Comparison of ENCODE assay signal across 9 mouse cellular contexts in the genomic region with DNA sequence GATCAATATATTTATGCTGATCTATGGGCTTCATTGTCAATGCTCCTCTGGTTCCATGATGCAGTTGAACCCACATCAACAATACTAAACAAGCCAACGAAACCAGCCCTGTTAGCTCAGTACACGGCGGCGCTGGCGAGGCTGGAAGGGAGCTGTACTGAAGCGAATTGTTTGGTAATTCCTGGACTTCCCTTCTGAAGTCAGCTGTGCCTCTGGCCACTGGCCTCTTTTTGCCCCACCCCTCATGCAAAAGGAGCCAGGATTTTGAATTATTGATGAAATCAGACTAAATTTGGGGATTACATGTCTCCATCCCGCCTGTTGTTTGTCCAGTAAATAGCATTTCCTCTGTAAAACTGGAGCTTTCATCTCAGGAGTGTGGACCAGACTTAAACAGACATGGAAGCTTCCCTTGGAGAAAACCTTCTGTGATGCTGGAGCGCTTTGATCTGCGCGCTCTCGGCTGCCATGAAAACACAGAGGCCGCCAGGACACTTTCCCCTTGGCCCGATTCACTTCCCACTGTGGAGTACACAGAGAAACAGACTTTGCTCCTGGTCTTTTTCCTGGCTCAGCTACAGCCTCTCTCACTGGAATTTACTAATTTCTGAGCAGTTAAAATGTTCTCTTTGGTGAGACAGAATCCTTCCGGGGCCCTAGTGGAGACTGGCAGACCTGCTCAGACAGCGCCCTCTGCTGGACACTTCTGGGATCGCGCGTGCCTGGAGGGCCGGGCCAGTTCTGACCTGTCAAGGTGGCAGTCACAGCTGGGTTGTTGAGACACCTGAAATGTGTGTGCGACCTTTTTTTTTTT.
A peak's percentile ranks its signal among the peaks of the same experiment; 100 is the strongest.
DNase-seq lines count a peak whose midpoint lies in the region; ATAC-seq and TF ChIP-seq lines count a peak whose summit lies in the region.
"Had no signal": no experiment of that assay in that cellular context is flagged by ENCODE, and none has a peak within 500 bp of the region (broad histone marks: within the 10 kb centered on the region; RNA-seq: fewer than 3 reads in every experiment).

No protein-coding gene starts in this region.

- H3K27ac ChIP-seq in CH12.LX (ENCODE audit: insufficient read depth, low read depth): no peak overlapping the region
- 0 out of 2 replicates have a peak overlapping the region, but pooled peaks have one; percentile 1 for H3K27ac ChIP-seq in forebrain, embryonic 15.5 days (replicated peaks)

- dilution Hi-C loops in CH12.LX (cut with MboI; ENCODE audit: extremely low pct_ligation_motif_present, extremely low pct_unique_long_range_greater_than_20kb, low sequenced_read_pairs): no loop called here

- intact Hi-C loops in heart, postnatal 25 days (cut with DNase I): loop anchor here (10.0 kb wide), 3 partner anchors 216 to 776 kb away; no protein-coding TSS in a partner anchor

- in situ Hi-C loops in CH12.LX (cut with MboI; ENCODE audit: low pct_ligation_motif_present, low pct_unique_long_range_greater_than_20kb, low sequenced_read_pairs): loop anchor here (10.0 to 25.0 kb wide), 2 partner anchors 544 to 786 kb away; a partner anchor contains a TSS

- TF ChIP-seq EP300 in CH12.LX (IDR thresholded peaks at IDR 0.05; ENCODE audit: low read length): no peak

- H3K27me3 ChIP-seq in CH12.LX (replicated peaks): no peaks in the 10 kb centered on the region
- no peaks in the 10 kb centered on the region for H3K27me3 ChIP-seq in forebrain, embryonic 15.5 days

- H3K9me3 ChIP-seq in CH12.LX (replicated peaks; ENCODE audit: low read length): no peaks in the 10 kb centered on the region
- no peaks in the 10 kb centered on the region for H3K9me3 ChIP-seq in forebrain, embryonic 15.5 days

- no peak overlapping the region for H3K4me2 ChIP-seq in CH12.LX (ENCODE audit: insufficient read depth, low read depth, poor library complexity, severe bottlenecking)
- H3K4me2 ChIP-seq in forebrain, embryonic 15.5 days (replicated peaks): peak overlapping the region; percentile 36

- peak; percentile 71 for TF ChIP-seq RAD21 in CH12.LX (IDR thresholded peaks at IDR 0.05; ENCODE audit: low read depth, low read length)

- no peaks in the 10 kb centered on the region for H3K4me1 ChIP-seq in CH12.LX (ENCODE audit: control insufficient read depth in 1 of 2, insufficient read depth in 2 of 2)
- peaks cover 18% of the 10 kb centered on the region for H3K4me1 ChIP-seq in forebrain, embryonic 15.5 days

- TF ChIP-seq CTCF in CH12.LX (conservative IDR thresholded peaks at IDR 0.05 in 1 of 2, IDR thresholded peaks at IDR 0.05 in 1 of 2; ENCODE audit: low read depth in 2 of 2, low read length in 2 of 2): peak; percentile 61 to 92

- DNase-seq in CH12.LX (ENCODE audit: extremely low read depth): peak; percentile 62
- DNase-seq in c-Kit-positive CD71-positive TER-119-positive erythroid progenitor cells, embryonic 14.5 days (ENCODE audit: low spot score): peak; percentile 26
- peak; percentile 59 for DNase-seq in heart, postnatal 25 days (ENCODE audit: low spot score)
- peak; percentile 78 to 91 for DNase-seq in layer of hippocampus, adult 18-20 months (ENCODE audit: low spot score in 2 of 2)
- peak; percentile 62 to 79 for DNase-seq in lung, adult 18-20 months
- peak; percentile 50 to 56 for DNase-seq in thymus, adult 18-20 months

- no peak for TF ChIP-seq POLR2A in CH12.LX (IDR thresholded peaks at IDR 0.05; ENCODE audit: low read depth, low read length)

- H3K9ac ChIP-seq in CH12.LX (ENCODE audit: insufficient read depth, low read depth): no peak overlapping the region
- no peak overlapping the region for H3K9ac ChIP-seq in forebrain, embryonic 15.5 days (replicated peaks)

- H3K4me3 ChIP-seq in CH12.LX (replicated peaks in 1 of 3; ENCODE audit: low read depth in 2 of 3, low read length in 2 of 3, poor library complexity in 1 of 3): no peak overlapping the region
- peak overlapping the region; percentile 23; the same call in 1 of the 2 replicates for H3K4me3 ChIP-seq in forebrain, embryonic 15.5 days
- H3K4me3 ChIP-seq: erythroblast, embryonic 14.5 days had no signal

- no peaks in the 10 kb centered on the region for H3K36me3 ChIP-seq in CH12.LX (replicated peaks in 1 of 2; ENCODE audit: control insufficient read depth in 1 of 2, insufficient read depth in 1 of 2, low read length in 1 of 2)
- H3K36me3 ChIP-seq in forebrain, embryonic 15.5 days: no peaks in the 10 kb centered on the region

- ATAC-seq in forebrain, embryonic 15.5 days (replicated peaks): peak; percentile 79
- ATAC-seq in neutrophil, adult 5-6 weeks (ENCODE audit: extremely low read depth, insufficient number of reproducible peaks, low FRiP score, poor library complexity, severe bottlenecking): peak; percentile 51; the same call in 1 of the 2 replicates

- H3K79me2 ChIP-seq in CH12.LX (replicated peaks; ENCODE audit: control insufficient read depth, extremely low read depth, insufficient read depth, poor library complexity, severe bottlenecking): no peaks in the 10 kb centered on the region

- 36% methylated on average over 20 of the region's 20 CpGs for WGBS in forebrain, embryonic 15.5 days

TF ChIP-seq in CH12.LX, 34 proteins besides CTCF, POLR2A, EP300 and RAD21:
- TF ChIP-seq ZNF384 (IDR thresholded peaks at IDR 0.05; ENCODE audit: low read depth, low read length): 0 out of 2 replicates have a peak, but pooled peaks have one; percentile 13
- 0 out of 2 replicates have a peak, but pooled peaks have one; percentile 26 for TF ChIP-seq ELF1 (IDR thresholded peaks at IDR 0.05; ENCODE audit: low read depth, low read length)
- TF ChIP-seq MAFK (IDR thresholded peaks at IDR 0.05; ENCODE audit: insufficient replicate concordance, low read length): no peak
- no peak; the same call in 1 of the 2 replicates for TF ChIP-seq MAX (IDR thresholded peaks at IDR 0.05; ENCODE audit: low read length)
- no peak for TF ChIP-seq KAT2A (IDR thresholded peaks at IDR 0.05; ENCODE audit: insufficient replicate concordance, low read length)
- TF ChIP-seq UBTF (IDR thresholded peaks at IDR 0.05; ENCODE audit: low read depth, low read length): no peak
- TF ChIP-seq BHLHE40 (IDR thresholded peaks at IDR 0.05; ENCODE audit: low read depth, low read length): peak; percentile 28; the same call in 1 of the 2 replicates
- TF ChIP-seq SMC3 (IDR thresholded peaks at IDR 0.05; ENCODE audit: low read depth, low read length): peak; percentile 72
- no peak for TF ChIP-seq ZMIZ1 (IDR thresholded peaks at IDR 0.05; ENCODE audit: low read depth, low read length)
- no peak for TF ChIP-seq HCFC1 (IDR thresholded peaks at IDR 0.05; ENCODE audit: low read depth, low read length)
- no peak for TF ChIP-seq CHD1 (IDR thresholded peaks at IDR 0.05; ENCODE audit: low read depth, low read length)
- TF ChIP-seq USF2 (conservative IDR thresholded peaks at IDR 0.05; ENCODE audit: low read depth, low read length): no peak
TF ChIP-seq in CH12.LX: peak in this region for 4.

Comparison
In these comparisons a context has a peak if more than half of its experiments do, and no peak if none do; other contexts are left out.
1. DNase-seq: peak in every context shown above with its lines; median percentile 84 in layer of hippocampus, adult 18-20 months; 70 in lung, adult 18-20 months; 62 in CH12.LX; 59 in heart, postnatal 25 days; 53 in thymus, adult 18-20 months; 26 in c-Kit-positive CD71-positive TER-119-positive erythroid progenitor cells, embryonic 14.5 days.